Mouse (Mus musculus) urinary bladder, adult 18-20 months (tissue): ENCODE data around the gene Tox2.

Experiments
- DNase-seq, 2 experiments: peaks; one replicate each; pipeline ENCODE4 v3.0.0; 2022; ENCODE audit warnings: low spot score in 2 of 2, mixed read lengths in 2 of 2

The Tox2 gene

DNA sequence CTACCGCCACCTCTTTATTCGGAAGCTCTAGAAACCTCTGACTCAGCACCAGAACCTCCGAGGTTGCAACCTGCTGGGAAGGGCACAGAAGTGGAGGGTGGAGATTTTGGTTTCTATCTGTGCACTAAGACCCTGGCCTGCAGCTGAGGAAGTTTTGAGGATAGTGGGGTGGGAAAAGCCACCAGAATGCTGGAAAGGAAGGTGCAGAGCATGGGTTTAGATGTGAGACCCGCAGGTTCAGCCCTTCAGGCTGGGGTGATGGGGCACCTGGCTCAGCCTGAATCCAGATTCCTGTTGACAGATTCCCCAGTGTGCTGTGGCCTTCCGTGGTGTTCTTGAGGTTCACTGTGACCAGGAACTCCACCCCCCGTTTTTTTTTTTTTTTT, 2.3 kb downstream of the Tox2 start:
- no peak for DNase-seq

DNA sequence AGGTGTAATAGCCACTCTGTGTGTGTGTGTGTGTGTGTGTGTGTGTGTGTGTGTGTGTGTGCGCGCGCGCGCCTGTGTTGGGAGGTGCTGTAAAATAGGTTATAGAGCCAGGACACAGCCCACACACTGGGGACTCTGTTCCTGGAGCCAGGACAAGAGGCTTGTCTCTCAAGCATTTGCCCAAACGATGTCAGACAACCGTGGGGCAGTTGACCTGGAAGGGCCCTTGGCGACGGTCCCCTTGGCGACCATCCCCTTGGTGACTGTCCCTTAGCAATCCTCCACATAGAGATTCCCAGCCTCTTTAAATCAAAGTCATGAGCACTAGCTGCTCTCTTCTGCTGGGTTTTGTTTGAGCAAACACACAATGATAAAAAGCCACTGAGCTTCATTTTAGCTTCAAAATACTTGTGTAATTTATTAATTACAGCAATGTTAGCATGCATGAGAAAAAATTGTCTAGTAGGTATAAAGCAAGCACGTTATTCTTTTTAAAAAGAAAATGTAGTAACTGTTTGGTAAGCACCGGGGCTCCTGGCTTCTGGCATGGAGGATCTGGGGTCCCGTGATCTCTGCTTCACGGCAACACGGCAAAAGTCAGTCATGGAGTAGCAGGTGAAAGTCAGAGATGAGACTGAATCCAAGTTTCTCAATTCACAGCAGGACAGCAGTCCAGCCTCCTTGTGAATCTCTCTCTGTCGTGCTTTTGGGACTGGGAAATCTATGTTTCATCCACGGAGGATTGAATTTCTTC, 3.0 kb downstream of the Tox2 start:
- DNase-seq = no peak

DNA sequence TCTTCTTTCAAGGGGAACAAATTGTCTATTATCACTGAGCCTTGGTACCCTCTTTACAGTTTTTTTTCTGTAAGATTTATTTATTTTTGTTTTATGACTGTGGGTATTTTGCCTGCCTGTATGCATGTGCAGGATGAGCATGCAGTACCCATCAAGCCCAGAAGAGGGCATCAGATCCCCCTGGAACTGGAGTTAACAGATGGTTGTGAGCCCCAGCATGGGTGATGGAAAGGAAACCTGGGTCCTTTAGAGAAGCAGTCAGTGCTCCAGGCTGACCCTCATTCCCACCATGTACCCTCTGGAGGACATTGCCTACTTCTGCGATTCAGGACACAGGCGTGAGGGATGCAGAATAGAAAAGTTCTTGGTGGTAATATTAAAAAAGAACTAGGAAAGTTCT, 4.4 kb downstream of the Tox2 start:
- DNase-seq = no peak

DNA sequence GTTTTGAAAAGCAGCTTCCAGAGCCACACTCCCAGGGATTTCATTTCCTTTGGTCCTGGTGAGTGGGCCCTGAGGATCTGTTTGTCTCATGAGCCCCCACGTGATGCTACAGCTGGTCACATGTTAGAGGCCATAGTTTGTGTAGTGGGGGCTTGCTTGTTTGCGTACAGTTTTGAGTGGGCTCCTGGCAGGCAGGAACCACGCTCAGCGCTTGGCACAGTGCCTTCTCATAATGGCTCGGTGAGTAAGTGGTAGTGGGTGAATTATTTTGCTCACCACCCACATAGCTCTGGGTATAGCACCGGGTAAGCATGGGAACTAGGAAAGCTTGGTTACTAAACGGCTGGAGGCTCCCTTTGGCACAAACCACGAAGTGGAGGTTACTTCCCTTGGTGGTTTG, 6.2 kb downstream of the Tox2 start:
- DNase-seq = no peak

DNA sequence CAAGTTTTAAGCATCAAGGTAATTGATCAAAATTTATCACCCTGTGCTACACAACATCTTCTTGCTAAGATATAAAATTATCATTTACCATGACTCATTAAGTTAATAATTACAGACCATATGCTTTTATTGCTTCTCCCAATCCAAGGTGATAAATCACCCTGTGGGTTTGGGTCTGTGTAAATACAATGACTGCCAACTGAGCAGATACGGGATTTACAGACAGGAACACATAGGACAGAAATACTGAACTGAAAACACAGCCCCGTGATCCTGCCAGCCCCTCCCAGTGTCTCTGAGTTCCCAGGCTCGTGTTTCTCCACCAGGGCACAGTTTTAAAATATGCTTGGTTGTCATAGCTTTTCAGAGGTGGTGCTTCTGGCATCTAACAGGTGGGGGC, 10.2 kb downstream of the Tox2 start:
- no peak for DNase-seq

DNA sequence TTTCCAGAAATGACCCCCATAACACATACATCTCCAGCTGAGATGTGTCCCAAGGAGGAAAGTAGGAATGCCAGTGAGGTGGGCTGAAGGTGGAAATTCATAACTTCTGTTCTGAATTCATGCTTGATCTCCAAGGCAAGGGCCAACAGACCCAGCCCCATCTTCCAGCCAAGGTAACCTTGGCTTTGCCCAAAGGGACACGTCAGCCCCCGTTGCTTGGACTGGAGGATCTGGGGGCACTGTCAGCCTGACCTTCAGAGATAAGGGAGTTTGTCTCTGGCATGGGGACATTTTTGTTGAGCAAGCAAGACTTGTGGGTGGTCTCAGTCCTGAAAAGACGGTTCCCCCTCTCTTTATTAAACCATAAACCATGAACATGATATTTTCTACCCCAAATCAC, 15.2 kb downstream of the Tox2 start:
- no peak for DNase-seq

DNA sequence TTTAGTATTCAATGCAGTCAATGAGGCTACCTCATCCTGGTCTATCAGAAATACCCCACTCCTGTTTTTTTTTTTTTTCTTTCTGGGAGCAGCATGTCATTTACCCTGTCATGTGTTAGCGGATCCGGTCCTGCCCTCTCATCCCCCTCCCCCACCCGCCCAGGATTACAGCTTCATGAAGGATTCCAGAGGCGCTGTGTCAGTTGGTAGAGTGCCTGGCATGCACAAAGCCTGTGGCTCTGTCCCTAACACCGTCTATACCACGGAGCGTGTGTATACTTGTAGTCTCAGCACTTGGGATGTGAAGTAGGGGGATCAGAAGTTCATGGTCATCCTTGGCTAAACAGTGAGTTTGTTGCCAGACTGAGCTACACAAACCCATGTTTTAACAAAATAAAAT, 15.6 kb downstream of the Tox2 start:
- DNase-seq = no peak

DNA sequence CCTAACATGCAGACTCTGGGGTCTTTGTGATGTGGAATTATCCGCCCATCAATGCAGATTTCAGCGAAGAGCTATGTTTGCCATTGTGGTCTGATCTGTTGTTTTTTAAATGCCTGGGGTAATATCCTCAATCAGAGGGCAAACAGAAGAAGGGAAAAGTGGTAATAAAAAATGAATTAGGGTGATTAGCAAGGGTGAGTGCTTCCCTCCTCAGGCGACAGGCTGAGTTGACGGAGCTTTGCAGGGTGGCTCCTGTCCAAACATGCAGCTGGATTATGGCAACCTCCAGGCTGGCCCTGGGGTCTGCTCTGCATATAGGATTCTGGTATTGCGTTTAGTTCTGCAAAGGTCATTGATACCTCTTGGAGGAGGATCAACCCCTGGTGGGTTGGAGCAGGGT, 16.5 kb downstream of the Tox2 start:
- DNase-seq = no peak

DNA sequence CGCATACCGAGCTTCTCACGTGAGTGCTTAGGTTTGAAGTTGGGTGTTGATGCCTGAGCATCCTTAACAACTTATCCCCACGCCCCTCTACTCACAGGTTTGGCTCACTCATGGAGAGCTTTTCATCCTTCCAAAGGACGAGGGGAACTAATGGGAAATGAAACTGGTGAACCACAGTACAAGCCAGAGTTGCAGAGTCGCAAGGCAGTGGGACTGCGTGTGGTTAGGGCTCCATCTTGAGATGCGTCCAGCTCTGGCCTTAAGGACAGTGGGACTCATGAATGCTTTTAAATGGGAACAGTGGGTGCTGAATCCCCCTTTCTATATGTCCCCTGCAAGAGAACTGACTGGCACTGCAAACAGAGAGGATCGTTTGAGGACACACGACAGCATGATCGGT, 17.8 kb downstream of the Tox2 start:
- no peak for DNase-seq

DNA sequence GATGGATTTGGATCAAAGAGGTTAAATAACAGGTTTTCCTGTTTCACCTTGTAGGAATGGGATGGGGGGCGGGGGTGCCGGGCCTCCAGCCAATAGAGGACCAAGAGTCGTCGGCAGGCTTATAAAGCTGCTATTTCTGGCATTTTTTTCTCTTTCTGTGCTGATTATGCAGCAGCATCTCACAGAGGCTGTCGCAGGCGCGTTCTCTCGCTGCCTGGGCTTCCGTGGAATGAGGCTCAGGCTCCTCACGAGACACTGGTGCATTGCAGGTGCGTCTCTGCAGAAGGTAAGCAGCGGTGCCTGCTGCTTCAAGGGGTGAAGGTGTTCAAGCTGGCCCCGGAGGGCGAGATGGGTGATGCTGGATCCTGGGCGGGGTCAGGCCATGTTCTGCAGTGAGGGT, 22.4 kb downstream of the Tox2 start:
- DNase-seq = no peak

DNA sequence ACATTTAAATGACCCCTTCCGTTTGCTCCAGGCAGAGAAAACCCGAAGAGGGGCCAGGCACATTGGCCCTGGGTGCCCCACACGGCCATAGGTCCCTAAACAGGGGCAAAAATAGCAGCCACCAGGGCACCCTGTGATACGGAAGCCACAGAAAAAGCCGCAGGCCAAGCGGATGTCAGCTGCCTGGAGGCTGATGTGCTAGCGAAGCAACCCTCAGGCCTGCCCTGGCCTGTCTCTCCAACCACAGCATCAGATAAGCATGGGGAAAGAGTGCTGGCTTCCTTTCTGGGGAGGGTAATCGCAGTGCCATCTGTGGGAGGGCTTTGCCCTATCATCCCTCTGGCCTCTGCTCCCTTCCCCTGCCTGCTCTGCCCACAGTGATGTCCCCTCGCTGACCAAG, 26.1 kb downstream of the Tox2 start:
- DNase-seq = peak; percentile 69 to 75

DNA sequence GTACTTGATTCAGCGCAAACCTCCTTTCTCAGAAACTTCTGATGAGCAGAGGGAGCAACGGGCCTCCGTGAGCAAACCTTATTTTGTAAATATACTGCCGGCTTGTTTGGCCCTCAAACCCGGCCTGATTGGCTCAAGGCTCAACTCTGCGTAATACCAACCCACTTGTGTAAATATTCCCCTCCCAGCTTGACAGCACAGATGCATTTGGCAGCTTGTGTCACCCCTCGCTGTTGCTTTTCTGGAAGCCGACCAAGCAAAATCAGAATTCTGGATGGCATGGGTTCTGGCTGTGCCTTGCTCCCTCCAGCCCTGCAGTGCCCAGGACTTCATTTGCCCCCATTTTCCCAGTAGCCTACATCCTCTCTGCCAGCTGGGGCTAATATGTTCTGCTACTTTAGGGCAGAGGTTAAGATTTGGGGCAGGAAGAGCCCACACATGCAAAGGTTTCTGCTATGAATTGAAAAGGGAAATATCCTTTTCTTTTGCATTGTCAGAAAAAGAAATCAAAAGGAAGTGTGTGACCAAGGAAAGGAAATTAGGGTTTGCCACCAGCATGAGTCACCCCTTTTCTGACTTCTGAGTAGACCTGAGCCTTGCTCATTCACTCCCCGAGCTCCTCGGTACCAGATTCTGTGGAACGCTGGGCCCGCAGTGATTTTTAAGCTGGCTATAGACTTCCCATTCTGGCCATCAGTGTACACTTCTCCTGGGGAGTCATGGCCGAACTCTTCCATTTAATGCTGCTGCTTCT, 29.0 kb downstream of the Tox2 start:
- DNase-seq = peak in 1 of 2 experiments; percentile 28

DNA sequence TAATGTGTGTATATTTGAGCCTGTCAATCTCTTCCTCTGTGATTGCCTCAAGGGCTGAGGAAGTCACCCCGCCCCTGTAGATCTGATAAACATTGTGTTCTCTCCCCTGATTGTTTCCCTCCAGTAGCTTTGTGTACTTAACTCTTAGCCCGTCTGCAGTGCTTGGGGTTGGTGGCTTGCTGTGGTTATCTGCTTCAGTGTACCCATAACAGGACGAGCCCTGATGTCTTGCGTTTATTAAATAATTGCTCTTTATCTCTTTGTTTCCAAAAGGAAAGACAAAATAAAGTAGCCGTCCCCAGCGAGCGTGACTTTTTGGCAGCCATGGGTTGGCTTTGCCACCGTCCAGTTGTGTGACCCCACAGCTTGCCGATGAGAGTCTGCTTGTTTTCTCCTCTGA, 30.7 kb downstream of the Tox2 start:
- DNase-seq = peak in 1 of 2 experiments; percentile 27

DNA sequence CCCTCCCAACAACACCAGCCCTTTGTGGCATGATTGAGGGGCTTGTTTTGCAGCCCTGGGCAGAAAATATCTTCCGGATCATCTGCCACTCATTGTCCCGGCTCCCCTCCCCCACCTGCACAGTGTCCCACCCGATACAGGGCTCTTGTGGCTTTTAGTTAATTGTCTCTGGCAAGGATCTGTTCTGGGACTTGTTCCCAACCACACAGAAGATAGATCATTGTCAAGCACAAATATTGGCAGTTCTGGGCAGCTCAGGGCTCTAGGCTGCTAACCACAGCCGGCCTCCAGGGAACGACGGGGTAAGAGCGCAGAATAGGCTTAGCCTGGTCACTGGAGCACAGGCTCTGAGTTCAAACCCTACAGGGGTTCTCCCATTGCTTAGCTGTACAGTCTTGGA, 33.1 kb downstream of the Tox2 start:
- DNase-seq = no peak

DNA sequence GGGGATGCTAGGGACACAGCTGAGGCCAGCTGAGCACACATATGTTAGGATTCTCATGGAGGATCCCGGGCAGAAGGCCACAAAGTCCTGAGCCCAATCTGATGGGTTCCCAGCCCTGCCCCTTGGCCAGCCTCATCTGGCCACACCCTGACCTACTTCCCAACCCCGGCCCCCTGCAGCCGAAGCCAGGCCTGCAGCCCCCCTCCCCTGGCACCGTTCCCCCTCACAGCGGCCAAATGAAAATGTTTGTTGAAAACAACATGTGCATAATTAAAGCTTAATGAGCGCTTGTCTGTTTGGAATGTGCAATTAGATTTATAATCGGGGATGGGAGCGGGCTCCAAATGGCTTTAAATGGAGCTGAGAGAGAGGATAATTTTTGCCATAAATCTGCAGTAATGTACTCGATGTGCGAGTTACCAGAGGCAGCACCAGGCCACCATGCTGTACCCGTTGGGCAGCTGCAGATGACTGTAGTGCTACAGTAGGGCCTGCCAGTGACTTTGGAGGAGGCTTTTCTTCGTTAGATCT, 35.1 kb downstream of the Tox2 start:
- no peak for DNase-seq

DNA sequence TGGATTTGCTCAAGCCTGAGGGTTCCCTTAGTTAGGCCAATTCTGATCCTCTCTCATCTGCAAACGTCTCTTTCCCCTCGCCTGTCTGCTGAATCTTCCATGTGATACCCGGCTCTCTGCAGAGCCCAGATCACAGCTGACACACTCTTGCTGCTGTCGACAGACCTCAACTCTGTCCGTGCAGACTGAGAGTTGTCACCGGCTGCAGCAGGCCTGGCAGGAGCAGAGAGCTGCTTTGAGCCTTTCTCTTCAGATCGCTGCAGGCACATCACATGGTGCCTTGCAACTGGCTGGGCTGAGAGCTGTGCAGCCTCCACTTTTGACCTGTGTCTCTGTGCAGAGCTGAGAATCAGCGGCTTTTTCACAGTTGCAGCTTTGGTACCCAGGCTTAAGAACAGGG, 37.0 kb downstream of the Tox2 start:
- no peak for DNase-seq

DNA sequence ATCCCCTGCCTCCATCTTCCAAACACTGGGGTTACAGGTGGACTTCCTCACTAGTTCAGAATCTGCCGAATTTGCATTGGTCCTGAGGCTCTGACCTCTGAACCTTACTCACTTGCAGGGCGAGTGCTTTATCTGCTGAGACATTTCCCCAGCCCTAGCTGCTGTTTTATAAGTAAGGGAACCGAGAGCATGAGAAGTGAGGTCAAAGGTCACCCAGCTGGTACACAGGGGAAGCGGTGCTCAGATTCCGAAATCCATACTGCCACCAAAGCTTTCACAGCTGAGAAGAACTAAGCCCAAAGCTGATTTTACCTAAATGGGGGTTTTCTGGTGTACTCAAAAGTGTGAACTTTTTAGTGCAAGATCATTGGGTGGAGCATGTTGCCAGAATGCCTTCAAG, 38.9 kb downstream of the Tox2 start:
- no peak for DNase-seq

DNA sequence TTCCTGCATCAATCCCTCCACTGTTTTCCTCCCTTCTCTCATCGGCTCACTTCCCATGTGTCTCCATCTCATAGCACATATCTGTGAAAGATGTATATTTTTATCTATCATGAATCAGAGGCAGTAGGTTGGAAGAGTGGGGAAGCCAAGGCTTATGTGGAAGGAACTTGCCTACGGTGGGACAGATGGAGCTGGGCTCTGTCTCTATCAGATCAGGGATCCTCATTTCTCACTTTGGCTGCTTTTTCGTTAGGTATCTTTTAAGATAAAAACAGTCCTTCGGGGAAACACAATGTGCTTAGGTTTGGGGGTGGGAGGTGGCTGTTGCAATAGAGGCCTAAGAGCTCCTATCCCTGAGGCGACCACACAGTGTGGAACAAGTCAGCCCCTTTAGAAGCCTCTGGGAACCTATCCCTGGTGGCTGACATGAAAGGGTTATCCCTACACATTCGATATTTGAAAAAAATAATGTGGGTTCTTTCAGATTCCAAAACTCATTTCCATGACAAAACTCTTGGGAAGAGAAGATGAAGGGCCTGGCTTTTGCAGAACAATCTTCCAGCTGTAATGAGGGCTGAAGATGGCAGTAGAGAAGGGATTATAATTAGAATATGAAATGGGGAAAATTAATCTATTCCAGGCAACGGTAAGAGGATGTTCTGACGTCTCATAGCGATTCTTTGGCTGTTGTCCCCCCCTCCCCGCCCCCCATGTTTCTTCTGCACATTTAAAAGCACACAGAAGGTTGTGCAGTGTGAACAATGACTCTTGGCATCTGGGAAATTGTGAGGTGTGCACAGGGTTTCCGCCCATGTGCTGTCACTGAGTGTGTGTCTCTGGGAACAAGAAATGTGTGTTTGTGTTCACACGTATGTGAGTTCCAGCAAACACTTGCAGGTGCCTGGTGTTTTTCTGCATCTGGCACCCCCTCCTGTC, 41.3 kb downstream of the Tox2 start:
- no peak for DNase-seq

DNA sequence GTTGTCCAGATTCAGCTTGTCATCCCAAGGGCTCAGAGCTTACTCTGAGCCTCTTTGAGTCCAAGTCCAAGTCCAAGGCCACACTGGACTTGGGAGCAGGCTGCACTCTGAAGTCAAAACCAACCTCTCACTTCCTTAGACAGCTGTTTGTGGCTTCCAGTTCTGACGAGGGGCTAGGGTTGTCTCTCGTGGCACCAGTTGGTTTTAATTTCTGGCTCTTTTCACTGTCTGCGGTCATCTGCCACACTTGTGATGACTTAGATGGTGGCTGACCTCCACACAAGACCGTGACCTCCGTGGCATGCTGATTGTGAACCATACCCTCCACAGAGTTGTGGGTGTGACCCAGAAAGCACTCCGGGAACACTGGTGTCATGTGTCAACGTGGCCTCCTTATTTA, 46.0 kb downstream of the Tox2 start:
- DNase-seq = no peak

DNA sequence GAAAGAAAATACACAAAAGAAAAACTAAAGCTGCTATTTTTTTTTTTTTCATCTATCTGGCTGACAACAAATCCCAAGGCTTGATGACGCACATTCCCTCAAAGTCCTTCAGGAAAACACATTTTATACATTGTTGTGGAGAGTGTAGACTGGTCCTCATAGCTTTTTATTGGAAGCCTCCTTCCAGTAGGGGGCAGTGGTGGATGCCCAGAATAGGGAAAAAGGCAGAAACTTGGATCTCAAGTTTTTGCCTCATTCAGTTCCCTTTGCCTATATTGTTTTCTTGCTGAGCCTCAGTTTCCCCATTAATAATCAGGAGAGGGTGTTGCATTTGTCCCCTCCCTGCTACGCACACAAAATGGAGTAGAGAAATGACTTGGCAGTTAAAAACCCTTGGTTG, 49.7 kb downstream of the Tox2 start:
- no peak for DNase-seq

DNA sequence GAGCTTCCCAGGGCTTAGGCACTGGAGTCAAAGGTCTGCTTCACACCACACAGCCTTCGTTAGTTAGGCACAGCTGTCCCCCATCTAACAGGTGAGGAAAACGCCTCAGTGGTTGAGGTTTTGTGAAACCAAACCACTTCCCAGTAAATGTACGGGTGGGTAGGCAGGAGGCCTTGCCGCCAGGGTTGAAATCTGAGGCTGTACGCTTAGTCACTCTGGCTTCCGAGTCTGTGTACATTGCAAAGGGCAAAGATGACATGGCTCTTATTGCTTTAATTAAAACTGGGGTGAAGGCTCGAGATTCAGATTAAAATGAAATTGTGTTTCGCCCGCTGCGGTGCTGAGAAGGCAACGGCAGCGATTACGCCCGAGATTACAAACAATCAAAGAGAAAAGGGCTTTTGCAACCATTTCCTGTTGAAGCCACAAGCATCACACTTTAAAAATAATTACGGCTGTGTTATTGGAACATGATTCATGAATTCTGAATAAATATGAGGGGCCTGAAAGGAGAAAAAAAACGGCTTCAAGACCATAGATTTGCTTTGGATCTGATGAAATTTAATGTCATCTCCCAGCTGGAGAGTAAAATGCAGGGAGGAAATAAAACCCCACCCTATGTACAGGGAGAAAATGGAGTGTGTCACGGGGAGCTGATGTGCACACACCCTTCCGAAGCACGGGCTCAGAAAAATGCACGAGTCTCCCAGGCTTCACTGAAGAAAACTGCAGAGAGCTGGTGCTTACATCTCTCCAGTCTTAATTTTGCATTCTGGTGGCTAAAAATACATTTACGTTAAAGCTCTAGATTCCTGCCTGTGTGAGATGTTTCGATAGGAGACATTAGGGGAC, 50.5 kb downstream of the Tox2 start:
- DNase-seq = no peak
